Mouse (Mus musculus): Measurements from ENCODE around the gene Eya4.

The Eya4 gene

GRCm38 (mm10) chr10:23350011-23350911 lies at the start of gene Eya4:
Gene Eya4, minus strand, starts transcription at chr10:23350786.
- ChIA-PET CTCF (interaction anchor here in 2 of 4 experiments (0.6 to 1.0 kb wide), 3 partner anchors 25 to 492 kb away, joined by 3 read pairs; no protein-coding TSS in a partner anchor), POLR2A (interaction anchor here in 2 of 4 experiments (0.7 to 1.5 kb wide), 4 partner anchors 13 to 1526 kb away, joined by 3 read pairs; no protein-coding TSS in a partner anchor)

DNA sequence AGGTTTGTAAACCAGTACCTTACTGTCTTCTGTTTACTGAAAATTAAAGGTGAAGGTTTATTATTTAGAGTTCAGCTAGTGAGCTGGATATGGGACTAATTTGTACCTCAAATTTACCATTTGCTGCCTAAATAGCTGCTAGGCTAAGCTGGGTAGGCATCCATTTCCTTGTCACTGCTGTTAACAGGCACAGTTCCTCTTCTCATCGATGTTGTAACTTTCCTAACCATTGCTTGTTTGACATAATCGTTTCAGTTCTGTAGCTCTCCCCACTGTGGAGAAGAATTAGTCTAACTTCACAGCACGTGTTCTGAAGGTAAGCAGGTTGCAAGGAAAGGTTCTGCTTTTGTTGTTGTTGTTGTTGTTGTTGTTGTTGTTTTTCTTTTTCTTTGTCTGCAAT lies 44.8 kb upstream of the Eya4 start:
- ChIA-PET POLR2A (no interaction called here), CTCF (no interaction called here)

DNA sequence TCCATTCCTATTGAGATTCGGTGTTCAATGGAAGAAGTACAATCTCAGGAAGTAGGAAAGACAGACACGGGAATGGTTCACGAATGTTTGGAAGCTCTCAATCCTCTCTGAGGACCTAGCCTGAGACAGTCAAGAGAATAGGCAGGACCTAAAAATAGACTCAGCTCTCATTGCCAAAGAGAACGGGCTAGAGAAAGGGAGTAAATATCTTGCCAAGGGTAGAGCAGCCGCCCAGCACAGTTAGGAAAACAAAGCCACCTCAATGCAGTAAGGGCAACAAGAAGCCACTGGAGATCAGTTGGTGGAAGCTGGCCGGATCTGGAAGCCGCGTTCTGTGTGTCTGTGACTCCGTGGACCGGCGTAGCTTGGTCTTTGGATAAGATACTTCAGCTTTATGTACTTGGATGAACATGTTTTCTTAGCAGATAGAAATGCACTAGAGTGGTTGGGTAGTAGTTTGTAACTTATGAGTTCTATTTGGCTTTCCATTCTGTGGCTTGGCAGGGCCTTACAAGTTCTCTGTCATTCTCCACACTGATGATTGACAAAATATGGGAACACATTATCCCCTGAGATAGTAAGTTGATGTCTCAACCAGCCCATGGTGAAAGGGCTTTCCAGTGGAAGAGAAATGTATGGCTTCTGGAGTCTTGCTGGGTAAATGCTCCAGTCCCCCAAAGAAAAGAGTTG lies 44.1 kb upstream of the Eya4 start:
- ChIA-PET POLR2A (no interaction called here), CTCF (no interaction called here)

DNA sequence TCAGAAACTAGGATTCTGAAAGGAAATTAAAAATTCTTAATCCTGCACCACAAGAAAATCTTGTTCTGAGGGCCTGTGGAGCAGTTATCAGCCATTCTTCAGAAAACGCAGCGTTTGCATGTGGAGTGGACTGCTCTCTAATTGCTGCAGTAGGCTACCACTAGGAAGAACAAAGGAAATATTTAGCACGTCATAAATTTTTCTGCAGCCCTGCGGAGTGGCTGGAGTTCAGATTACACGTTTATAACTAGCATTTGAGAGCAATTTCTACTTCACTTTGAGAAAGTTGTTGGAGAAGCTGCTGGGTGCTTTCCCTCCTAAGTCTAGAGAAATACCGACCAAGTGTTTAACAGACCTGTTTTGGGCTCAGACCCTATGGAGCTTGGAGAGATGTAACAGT lies 43.6 kb upstream of the Eya4 start:
- ChIA-PET CTCF (no interaction called here), POLR2A (no interaction called here)

GRCm38 (mm10) chr10:23363866-23364265 lies 13.3 kb upstream of the Eya4 start:
- ChIA-PET CTCF (no interaction called here), POLR2A (no interaction called here)

DNA sequence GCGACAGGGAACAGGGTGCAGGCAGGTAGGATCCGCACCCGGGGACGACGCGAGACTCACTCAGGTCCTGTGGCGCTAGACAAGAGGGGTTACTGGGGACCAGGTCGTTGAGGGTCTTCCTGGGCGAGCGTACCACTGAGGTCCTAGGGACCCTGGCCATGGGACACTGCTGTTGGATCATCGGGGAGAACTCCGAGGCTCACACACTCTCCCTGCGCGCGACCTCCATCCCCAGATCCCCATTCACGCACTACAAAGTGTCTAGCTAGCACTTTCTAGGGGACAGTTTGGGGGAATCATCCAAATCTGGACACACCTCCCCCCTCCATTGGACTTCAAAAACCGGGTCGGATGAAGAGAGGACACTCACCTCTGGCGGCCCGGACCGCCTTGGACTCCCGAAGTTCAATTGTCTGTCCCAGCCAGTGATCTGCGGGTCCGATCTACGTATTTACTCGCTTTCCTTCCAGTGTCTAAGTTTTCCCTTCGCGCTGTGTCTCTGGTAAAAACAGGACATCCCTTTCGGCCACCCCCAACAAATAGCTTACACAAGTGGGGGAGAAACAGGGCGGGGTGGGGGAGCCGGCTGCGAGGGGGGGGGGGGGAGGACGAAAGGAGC lies 1.1 kb downstream of the Eya4 start:
- ChIA-PET POLR2A (interaction anchor here in 2 of 4 experiments (0.7 to 1.5 kb wide), 2 partner anchors 13 to 1525 kb away, joined by 3 read pairs; no protein-coding TSS in a partner anchor), CTCF (interaction anchor here in 1 of 4 experiments (0.6 kb wide), 1 partner anchor 26 kb away, joined by 3 read pairs; no protein-coding TSS in a partner anchor)

DNA sequence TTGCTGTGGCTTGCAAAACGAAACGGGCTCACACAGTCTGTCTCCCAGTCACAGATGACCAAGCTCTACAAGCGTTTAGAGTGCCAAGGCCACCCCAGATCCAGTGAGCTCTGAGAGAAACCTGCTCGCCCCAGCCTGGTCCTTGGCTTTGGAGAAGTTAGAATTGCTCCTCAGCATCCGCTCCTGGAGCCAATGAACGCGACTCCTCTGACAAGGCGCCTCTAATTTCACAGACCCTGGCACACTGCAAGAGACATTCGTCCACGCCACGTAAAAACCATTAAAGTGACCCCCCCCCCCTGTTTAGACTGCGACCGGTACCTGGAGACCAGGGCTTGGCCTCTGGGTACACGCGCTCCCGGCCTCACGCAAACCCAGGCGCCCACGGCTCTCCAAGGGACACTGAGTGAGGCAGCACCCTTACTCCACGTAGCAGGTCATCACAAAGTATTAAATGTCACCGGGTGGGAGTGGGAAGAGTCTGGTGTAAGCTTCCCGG lies 1.6 kb downstream of the Eya4 start:
- POLR2A ChIA-PET, result interaction anchor here in 2 of 4 experiments (0.7 to 1.5 kb wide), 3 partner anchors 12 to 400 kb away, joined by 3 to 10 read pairs (median 10); no protein-coding TSS in a partner anchor
- CTCF ChIA-PET, result no interaction called here

- CTCF ChIA-PET, result no interaction called here
- POLR2A ChIA-PET, result interaction anchor here in 1 of 4 experiments (0.7 kb wide), 2 partner anchors 365 to 399 kb away, joined by 10 read pairs; no protein-coding TSS in a partner anchor
These were observed 2.3 kb downstream of the Eya4 start for GRCm38 (mm10) chr10:23348101-23348892.

GRCm38 (mm10) chr10:23337250-23337649 lies 13.3 kb downstream of the Eya4 start:
- POLR2A ChIA-PET, result interaction anchor here in 1 of 4 experiments (1.1 kb wide), 1 partner anchor 12 kb away, joined by 3 read pairs; no protein-coding TSS in a partner anchor
- CTCF ChIA-PET, result no interaction called here

- POLR2A ChIA-PET, result no interaction called here
- CTCF ChIA-PET, result no interaction called here
These were observed 17.8 kb downstream of the Eya4 start for GRCm38 (mm10) chr10:23332768-23333167.

- CTCF ChIA-PET, result no interaction called here
These were observed 22.9 kb downstream of the Eya4 start for GRCm38 (mm10) chr10:23327651-23328050.

DNA sequence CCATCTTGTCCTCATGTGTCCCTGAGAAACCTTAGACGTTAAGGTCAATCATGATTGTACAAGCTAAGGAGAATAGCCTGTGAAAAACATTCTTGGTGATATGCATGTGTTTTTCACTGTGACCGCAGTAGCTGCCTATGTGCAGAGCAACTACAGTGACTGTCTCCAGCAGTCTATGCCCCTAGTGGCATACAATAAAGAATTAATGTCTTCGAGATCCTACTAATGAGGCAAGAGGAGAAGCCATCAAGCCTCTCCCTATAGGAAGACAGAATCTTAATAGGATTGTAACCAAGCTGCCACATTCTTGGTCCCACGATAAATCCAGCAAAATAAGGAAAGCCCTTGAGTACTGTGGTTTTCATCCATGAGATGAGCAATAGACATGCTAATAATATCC lies 28.3 kb downstream of the Eya4 start:
- ChIA-PET POLR2A (no interaction called here), CTCF (interaction anchor here in 1 of 4 experiments (0.6 kb wide), 1 partner anchor 118 kb away, joined by 3 read pairs; no protein-coding TSS in a partner anchor)

More at GRCm38 (mm10) chr10:23327651-23328050, 22.9 kb downstream of the Eya4 start:
- POLR2A ChIA-PET, result no interaction called here

DNA sequence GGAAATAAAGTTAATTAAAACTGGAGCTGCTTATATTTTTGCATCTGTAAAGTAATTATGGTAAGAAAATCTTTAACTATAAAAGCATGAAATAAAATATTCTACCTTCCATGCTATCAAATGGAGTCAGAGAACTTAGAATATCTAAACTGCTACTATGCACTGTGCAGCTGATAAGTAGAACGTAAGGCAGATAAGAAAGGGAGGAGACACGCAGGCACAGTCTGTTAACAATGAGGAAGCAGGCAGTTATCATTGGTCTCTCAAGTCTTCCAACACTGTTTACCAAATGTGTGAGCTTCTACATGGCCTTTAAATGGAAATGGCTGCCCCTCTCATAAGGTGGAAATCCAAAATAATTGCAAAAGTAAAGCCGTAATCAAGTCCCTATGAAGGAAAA lies 55.0 kb downstream of the Eya4 start:
- CTCF ChIA-PET, result no interaction called here
- POLR2A ChIA-PET, result no interaction called here

DNA sequence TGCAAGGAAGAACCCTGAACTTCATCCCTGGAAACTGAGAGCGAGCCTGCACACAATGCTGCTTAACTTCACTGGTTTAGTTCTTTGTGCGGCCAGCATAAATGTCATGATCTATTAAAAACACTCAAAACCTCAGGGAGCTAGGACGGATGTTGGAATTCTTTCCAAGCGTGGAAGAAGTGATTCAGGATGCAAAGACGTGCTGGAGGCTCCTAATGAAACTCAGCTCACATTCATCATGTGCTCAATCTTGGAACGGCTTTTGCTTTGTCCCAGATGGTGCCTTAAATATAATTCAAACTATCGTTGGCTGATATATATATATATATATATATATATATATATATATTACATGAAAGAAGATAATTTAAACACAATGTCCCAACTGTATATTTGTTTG lies 58.1 kb downstream of the Eya4 start:
- CTCF ChIA-PET, result no interaction called here
- POLR2A ChIA-PET, result no interaction called here

DNA sequence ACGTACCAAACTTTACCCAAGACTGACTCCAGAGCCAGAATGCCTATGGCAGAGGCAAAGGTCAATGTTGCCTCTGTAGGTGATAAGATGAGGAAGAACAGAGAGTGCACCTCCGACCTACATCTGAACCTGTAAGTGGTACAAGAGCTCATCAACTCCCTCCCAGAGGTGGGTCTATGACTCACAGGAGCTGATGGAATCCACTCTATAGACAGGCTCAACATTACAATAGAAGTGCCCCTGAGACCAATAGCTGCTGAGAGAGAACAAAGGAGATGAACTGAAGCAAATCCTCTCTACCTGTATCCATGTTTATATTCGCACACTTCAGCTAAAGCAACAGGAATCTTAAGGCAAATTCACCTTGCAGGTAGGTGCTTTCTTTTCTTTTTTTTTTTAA lies 73.2 kb downstream of the Eya4 start:
- ChIA-PET CTCF (no interaction called here), POLR2A (no interaction called here)

DNA sequence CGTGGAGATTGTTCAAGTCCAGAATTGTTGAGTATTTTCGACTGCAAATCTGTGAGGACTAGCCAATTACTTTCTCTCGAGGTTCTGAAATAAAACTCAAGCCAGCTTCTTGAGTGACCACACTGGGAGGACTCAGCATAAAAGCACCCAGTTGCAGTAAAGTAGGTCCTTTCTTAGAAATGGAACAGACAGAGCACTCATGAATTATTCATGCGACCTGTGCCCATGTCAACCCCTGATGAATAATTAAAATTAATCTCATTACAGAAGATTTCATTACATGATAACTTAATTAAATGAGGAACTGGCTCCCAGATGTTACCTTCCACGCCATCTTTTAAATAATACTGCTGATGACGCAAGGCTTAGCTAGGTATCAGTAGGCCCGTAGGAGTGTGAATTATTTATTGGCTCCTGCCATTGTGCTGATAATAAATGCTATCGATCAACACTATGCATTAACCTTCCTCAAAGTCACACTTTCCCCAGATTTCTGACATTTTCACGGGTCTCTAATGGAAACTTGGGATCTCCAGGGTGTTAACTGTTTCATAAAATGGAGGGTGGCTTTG lies 79.5 kb downstream of the Eya4 start:
- CTCF ChIA-PET, result no interaction called here
- POLR2A ChIA-PET, result interaction anchor here in 1 of 4 experiments (0.5 kb wide), 1 partner anchor 28 kb away, joined by 3 read pairs; no protein-coding TSS in a partner anchor

GRCm38 (mm10) chr10:23270502-23270901 lies 80.1 kb downstream of the Eya4 start:
- ChIA-PET POLR2A (no interaction called here), CTCF (interaction anchor here in 1 of 4 experiments (1.1 kb wide), 1 partner anchor 135 kb away, joined by 3 read pairs; no protein-coding TSS in a partner anchor)

GRCm38 (mm10) chr10:23252180-23252579 lies 98.4 kb downstream of the Eya4 start:
- CTCF ChIA-PET, result no interaction called here
- POLR2A ChIA-PET, result no interaction called here

GRCm38 (mm10) chr10:23246485-23246884 lies 104.1 kb downstream of the Eya4 start:
- ChIA-PET CTCF (interaction anchor here in 1 of 4 experiments (0.6 kb wide), 1 partner anchor 58 kb away, joined by 4 read pairs; no protein-coding TSS in a partner anchor), POLR2A (no interaction called here)
